Mouse (Mus musculus) kidney, postnatal 25 days (tissue): ENCODE measurements at regions not wholly inside any gene's neighbourhood (a gene's known extent, or its start where the extent isn't known, plus 50 kb on each side); places are given as distances from the start of the nearest gene placed in this dataset.
"Not testable (repeated sequence)": the region's sequence is repeated elsewhere in the genome, so short reads cannot be mapped to it uniquely, and the experiment has no call there.

ENCODE experiments used
- DNase-seq, 2 experiments: peaks; one replicate each; pipeline ENCODE4 v3.0.0; 2021; ENCODE audit warnings: mixed read lengths in 2 of 2

DNA sequence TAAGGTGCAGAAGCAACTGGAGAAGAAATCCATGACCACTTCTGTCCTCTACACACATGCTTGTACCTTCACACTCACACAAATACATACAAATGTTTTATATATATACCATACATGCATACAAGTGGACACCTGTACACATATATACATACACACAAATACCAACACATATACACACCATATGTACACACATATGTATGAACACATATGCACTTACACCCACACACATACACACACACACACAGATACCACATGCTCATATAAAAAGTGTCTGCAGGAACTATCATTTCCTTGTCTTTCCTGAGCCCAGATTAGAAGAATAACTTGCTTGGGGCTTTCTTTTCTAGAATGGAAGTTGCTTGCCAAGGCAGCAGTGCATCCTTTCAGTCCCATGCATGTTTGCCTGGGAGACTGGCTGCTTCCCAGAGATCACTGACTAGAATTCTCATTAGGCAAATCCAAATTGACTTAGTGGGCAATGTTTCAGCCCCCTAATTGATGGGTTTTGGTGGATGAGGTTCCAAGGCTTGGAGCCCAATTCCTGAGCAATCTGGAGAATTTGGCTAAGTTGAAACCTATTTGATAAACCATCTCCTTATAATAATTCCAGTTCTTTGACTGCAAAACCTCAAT is 169.2 kb upstream of the Hddc2 start:
- no peak for DNase-seq

DNA sequence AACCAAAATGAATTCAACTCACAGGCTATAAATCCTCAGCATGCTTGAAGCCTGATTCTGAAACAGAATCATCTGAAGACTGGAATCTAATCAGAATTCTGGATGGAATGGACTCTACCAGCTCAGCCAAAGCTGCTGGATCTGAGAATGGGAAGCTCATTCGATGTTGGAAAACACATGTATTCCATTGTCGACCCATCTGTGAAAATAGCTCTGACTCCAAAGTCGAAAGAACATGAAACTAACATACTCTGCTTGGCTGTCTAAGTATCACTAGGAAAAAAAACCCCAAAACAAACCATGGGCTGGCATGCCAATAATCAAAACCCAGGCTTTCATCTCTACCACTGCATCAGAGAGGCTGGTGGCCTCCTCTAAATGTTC is 168.7 kb upstream of the Hddc2 start:
- DNase-seq, result no peak

- DNase-seq, result peak; percentile 63 to 65
Observed at GRCm38 (mm10) chr10:31173169-31173686, 140.0 kb upstream of the Hddc2 start.

- no peak for DNase-seq
Observed at GRCm38 (mm10) chr10:31189577-31189976, 123.6 kb upstream of the Hddc2 start.

GRCm38 (mm10) chr10:31212164-31212563 is 101.0 kb upstream of the Hddc2 start:
- not testable (repeated sequence) for DNase-seq

DNA sequence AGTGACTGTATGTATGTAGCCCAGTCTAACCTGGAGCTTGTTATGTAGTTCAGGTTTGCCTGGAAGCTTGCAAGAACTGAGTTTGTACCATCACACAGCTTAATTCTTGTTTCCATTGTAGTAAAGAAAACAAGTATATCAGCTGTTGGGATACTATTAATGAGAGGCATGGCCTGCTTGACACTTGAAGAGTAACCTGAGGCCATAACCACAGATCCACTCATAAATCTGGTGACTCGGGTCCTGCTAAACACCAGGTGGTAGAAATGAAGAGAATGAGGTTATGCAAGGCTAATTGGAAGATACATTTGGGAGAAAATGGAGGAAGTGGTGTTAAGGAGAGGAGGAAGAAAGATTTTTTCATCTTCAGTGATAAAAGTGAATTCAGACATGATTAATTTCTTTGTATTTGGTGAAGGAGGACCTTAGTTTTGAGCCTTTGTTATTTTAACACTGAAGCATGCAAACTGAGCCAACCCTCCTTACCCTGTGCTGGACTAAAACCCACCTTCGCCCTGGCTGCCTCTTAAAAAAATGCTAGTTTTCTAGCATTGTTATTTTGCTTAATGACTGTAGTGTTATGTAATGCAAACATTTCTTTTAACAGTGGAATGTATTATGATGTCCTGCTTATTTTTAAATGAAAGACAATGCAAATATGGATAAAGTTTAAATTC is 100.3 kb upstream of the Hddc2 start:
- DNase-seq, result no peak

DNA sequence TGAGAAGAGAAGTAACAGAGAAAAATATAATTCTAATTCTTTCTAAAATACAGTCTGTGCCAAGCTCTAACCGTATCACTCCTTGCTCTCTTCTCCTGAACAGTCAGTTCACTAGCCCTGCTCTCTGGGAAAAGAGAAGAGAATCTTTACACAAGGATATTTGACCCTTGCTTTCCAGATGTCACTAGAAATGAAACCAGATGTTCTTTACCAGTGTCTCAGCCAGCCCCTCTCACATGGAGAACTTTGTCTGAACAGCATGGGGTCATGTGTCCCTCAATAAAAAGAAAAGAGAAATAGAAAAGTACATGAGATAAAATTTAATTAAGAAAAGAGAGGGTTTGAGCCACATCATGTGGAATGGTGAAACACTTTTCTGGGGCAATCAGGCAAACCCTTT is 91.3 kb upstream of the Hddc2 start:
- DNase-seq, result no peak

DNA sequence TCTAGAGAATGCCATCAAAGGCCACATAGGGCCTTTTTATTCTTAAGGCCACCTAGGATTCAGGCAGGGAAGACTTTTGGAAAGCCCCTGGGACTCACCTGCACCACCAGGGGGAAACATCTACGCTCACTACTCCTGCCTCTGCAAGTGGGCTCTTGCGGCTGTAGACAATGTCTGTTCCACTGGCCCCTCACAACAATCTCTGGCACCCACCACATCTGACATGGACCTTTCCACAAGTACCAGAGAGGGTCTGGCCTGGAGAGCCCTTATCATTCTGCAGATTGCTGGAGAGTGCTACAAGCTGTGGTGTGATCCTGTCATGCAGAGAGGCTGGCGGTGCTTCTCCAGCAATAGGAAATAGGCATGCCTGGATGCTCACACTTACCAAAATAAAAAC is 84.1 kb upstream of the Hddc2 start:
- no peak for DNase-seq

DNA sequence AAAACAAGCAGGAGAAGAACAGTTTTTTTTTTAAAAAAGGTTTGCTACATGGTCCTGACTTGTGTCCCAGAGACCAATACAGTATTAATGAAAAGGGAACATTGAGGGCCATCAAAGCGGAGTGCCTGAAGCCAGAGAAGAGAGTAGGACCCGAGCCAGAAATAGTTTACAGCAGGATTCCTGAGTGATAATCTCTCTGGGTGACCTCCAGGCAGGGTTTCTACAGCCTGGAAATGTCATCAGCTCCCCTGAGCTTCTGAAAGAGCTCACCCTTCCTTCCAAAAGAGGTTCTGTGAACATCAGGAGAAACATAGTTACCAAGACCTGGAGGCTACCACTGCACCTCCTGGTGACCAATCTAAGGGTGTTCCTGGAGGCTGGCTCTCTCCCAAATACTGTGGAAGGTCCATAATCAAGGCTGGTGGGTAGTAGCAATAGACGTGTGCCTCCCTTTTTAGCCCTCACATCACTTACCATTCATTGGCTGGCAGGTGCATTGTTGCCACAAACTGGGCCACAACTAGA is 70.7 kb upstream of the Hddc2 start:
- DNase-seq, result no peak

DNA sequence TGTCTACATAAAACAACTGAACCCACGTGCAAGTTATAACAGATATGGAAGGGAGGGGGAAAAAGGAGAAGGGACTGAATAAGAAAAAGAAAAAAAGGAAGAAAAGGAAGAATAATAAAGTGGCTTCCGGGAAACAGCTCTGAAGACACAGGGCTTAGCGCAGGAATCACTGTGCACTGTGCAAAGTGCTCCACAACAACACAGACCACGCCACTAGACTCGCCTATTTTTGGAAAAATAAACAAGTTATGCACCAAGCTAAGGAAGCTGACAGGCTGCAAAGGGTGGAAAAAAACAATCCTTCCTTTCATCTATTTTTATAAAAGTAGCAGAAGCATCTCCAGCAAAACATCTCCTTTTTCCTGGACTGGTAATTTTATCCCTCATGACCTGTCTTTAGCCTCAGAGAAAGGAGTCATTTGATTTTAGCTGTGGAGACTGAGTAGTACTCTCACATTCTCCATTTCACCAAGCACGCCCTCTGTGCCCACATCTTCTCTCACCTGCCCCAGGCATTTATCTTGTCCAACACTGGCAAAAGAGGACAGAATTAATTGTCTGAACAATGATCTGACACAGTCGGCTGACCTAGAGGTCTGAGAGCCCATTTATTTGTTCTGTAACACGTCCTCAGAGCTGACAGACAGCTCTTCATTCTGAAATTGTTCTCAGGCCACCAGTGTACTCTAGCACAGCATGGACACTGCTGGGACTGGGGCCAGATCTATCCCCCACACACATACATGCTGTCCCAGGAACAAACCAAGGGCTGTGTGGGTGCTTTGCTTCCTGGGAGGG is 60.4 kb upstream of the Hddc2 start:
- no peak for DNase-seq

GRCm38 (mm10) chr10:31256934-31257333 is 56.2 kb upstream of the Hddc2 start:
- no peak for DNase-seq

DNA sequence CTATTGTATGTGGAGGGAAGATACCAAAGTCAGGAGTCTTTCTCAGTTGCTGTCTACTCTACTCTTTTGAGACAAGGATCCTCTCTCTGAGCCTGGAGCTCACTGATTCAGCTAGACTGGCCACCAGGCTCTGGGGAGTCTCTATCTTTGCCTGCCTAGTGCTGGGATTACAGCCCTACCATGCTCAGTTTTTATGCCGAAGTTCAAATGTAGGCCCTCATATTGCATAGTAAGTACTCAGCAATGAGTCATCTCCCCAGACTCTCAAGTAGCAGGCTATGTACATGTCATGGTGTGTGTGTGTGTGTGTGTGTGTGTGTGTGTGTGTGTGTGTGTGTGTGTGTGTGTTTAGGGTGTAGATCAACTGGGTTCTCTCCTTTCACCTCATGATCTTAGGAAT is 55.6 kb upstream of the Hddc2 start:
- no peak for DNase-seq

DNA sequence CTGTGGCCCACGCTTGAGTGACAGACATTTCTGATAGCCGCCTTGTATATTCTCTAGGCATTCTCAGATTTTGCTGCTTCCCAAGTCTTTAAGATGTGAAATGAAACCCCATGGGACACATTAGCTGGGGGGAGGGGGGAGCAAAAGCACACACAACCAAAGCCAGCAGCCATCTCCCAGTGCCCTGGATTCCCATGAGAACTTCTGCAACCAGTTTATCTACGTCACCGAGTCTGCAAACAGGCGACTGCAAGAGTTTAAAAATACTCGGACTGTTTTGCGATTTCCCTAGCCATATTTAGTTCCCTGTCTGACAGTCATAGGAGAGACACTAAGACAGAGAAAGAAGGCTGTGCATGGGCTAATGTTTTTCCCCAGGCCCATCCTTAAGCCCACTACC is 52.3 kb upstream of the Hddc2 start:
- DNase-seq, result peak; percentile 25 to 51
